In the genomic region with DNA sequence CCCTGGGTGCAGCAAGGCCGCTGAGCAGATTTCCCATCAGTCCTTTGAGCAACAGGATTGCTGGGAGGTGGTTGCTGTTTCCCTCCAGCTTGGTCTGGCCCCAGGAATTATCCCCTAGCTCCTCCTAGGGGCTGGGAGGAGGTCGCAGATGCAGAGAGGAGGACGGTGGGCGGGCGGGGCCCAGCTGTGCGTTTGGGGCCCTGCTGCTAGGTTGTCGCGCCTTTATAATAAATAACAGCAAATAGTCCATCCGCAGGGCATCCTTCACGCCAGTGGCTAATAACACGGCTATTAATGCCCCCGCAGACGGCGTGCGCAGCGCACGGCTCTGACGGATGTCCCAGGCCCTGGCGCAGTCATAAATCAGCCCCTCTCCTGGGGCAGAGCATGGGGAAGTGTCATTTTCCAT, we compare ENCODE assay signal across 8 mouse cellular contexts. TPM values are rescaled to one million over a fixed set of nuclear protein-coding genes. Genes with fewer than 3 reads are reported as not detected.
DNase-seq lines count a peak whose midpoint lies in the region; ATAC-seq lines count a peak whose summit lies in the region.

No protein-coding gene starts in this region.

- peak; percentile 40 for DNase-seq in WW6 (ENCODE audit: low read depth, low spot score)
- peak; percentile 62 for DNase-seq in heart, postnatal 4 days
- DNase-seq in lung, postnatal 10 days, result peak; percentile 75
- peak; percentile 47 for DNase-seq in yolk sac, embryonic 10.5 days (ENCODE audit: low spot score)
- DNase-seq in right cerebral cortex, postnatal 25 days, result no peak
- no peak for DNase-seq in adrenal gland, adult 18-20 months (ENCODE audit: low spot score in 2 of 2)
- no peak for DNase-seq in spleen, adult 18-20 months

- H3K4me2 ChIP-seq in embryonic facial prominence, embryonic 15.5 days (replicated peaks), result peak overlapping the region; percentile 37

- no peaks in the 10 kb centered on the region for H3K36me3 ChIP-seq in embryonic facial prominence, embryonic 15.5 days

- peak; percentile 51; the same call in 1 of the 2 replicates for ATAC-seq in embryonic facial prominence, embryonic 15.5 days (ENCODE audit: insufficient number of reproducible peaks, low FRiP score, low TSS enrichment, low read depth)

- H3K9me3 ChIP-seq in embryonic facial prominence, embryonic 15.5 days (replicated peaks), result no peaks in the 10 kb centered on the region

- H3K27ac ChIP-seq in embryonic facial prominence, embryonic 15.5 days (replicated peaks), result peak overlapping the region; percentile 44

- 0 out of 2 replicates have a peak overlapping the region, but pooled peaks have one; percentile 3 for H3K4me3 ChIP-seq in embryonic facial prominence, embryonic 15.5 days (replicated peaks)

- 20% methylated on average over 19 of the region's 19 CpGs for WGBS in embryonic facial prominence, embryonic 15.5 days

- peaks cover 37% of the 10 kb centered on the region for H3K4me1 ChIP-seq in embryonic facial prominence, embryonic 15.5 days

- H3K9ac ChIP-seq in embryonic facial prominence, embryonic 15.5 days, result no peak overlapping the region

- H3K27me3 ChIP-seq in embryonic facial prominence, embryonic 15.5 days, result no peaks in the 10 kb centered on the region

RNA-seq across cellular contexts. Expression of a gene that starts 1.5 kb away (rescaled TPM):
- 13.5 and 19.2 TPM in 2 replicates for polyA plus RNA-seq in embryonic facial prominence, embryonic 15.5 days (2015; fragmentation: Nextera tagmentation; extraction: Ambion mirVana)
- total RNA-seq in heart, postnatal 4 days (2021), result 1 to 10 TPM; 1.8 to 2.1 TPM
- total RNA-seq in adrenal gland, adult 18-20 months (2021), result 1 to 10 TPM; 2.1 to 9.3 TPM

RNA-seq across cellular contexts. Expression of a gene that starts 47.4 kb away (rescaled TPM):
- 22.1 and 26.6 TPM in 2 replicates for polyA plus RNA-seq in embryonic facial prominence, embryonic 15.5 days (2015; fragmentation: Nextera tagmentation; extraction: Ambion mirVana)
- 100 to 1,000 TPM; 107 to 126 TPM for total RNA-seq in heart, postnatal 4 days (2021)
- 10 to 100 TPM; 62.4 to 77.9 TPM for total RNA-seq in adrenal gland, adult 18-20 months (2021)

Comparison
In these comparisons a context has a peak if more than half of its experiments do, and no peak if none do; other contexts are left out.
1. DNase-seq: peak in WW6 (single experiment), heart, postnatal 4 days (single experiment), lung, postnatal 10 days (single experiment) and yolk sac, embryonic 10.5 days (single experiment); none in right cerebral cortex, postnatal 25 days (single experiment), adrenal gland, adult 18-20 months (0 of 2) and spleen, adult 18-20 months (0 of 2).